Mouse (Mus musculus) cerebellum, postnatal 25 days (tissue): ENCODE measurements at regions not wholly inside any gene's neighbourhood (a gene's known extent, or its start where the extent isn't known, plus 50 kb on each side); places are given as distances from the start of the nearest gene placed in this dataset.

Experiments used
- DNase-seq, 2 experiments: peaks; one replicate each; pipeline ENCODE4 v3.0.0; 2021; ENCODE audit warnings: mixed read lengths in 2 of 2

- DNase-seq: peak; percentile 22 to 47
Observed at GRCm38 (mm10) chr5:91198620-91199019, 59.2 kb downstream of the Areg start.

GRCm38 (mm10) chr5:91200448-91200847 is 61.0 kb downstream of the Areg start:
- DNase-seq: no peak

GRCm38 (mm10) chr5:91204225-91205005 is 65.0 kb downstream of the Areg start:
- DNase-seq: no peak

GRCm38 (mm10) chr5:91205350-91205880 is 66.0 kb downstream of the Areg start:
- DNase-seq: no peak

GRCm38 (mm10) chr5:91206569-91207490 is 67.4 kb downstream of the Areg start:
- DNase-seq: no peak

GRCm38 (mm10) chr5:91220174-91220573 is 80.8 kb downstream of the Areg start:
- no peak for DNase-seq

- DNase-seq: no peak
Observed at GRCm38 (mm10) chr5:91241656-91242055, 102.3 kb downstream of the Areg start.

GRCm38 (mm10) chr5:91247444-91247843 is 108.0 kb downstream of the Areg start:
- no peak for DNase-seq

GRCm38 (mm10) chr5:91261895-91262294 is 122.5 kb downstream of the Areg start:
- no peak for DNase-seq

- no peak for DNase-seq
Observed at GRCm38 (mm10) chr5:91262526-91262925, 123.1 kb downstream of the Areg start.

- peak in 1 of 2 experiments; percentile 3 for DNase-seq
Observed at GRCm38 (mm10) chr5:91270747-91271146, 131.3 kb downstream of the Areg start.

GRCm38 (mm10) chr5:91271416-91271815 is 131.4 kb downstream of the Btc start:
- no peak for DNase-seq

GRCm38 (mm10) chr5:91274411-91274810 is 128.4 kb downstream of the Btc start:
- no peak for DNase-seq

GRCm38 (mm10) chr5:91278466-91278865 is 124.3 kb downstream of the Btc start:
- DNase-seq: no peak

- no peak for DNase-seq
Observed at GRCm38 (mm10) chr5:91279464-91279863, 123.3 kb downstream of the Btc start.

- no peak for DNase-seq
Observed at GRCm38 (mm10) chr5:91282969-91283368, 119.8 kb downstream of the Btc start.

- DNase-seq: no peak
Observed at GRCm38 (mm10) chr5:91293073-91293472, 109.7 kb downstream of the Btc start.

GRCm38 (mm10) chr5:91294957-91295356 is 107.8 kb downstream of the Btc start:
- no peak for DNase-seq

- no peak for DNase-seq
Observed at GRCm38 (mm10) chr5:91297068-91297467, 105.7 kb downstream of the Btc start.

- DNase-seq: no peak
Observed at GRCm38 (mm10) chr5:91302114-91302513, 100.7 kb downstream of the Btc start.

GRCm38 (mm10) chr5:91302943-91303342 is 99.9 kb downstream of the Btc start:
- no peak for DNase-seq

- no peak for DNase-seq
Observed at GRCm38 (mm10) chr5:91303702-91304101, 99.1 kb downstream of the Btc start.

GRCm38 (mm10) chr5:91307031-91307430 is 95.8 kb downstream of the Btc start:
- no peak for DNase-seq
